Mouse (Mus musculus): ENCODE data around the gene Dhrs11.

Dhrs11 gene

GRCm38 (mm10) chr11:84822487-84822886 lies 6.3 kb downstream of the Dhrs11 start:
- no peak for DNase-seq

- no peak for DNase-seq
Observed at GRCm38 (mm10) chr11:84821131-84821770, 7.5 kb downstream of the Dhrs11 start.

GRCm38 (mm10) chr11:84818961-84819692 lies 9.7 kb downstream of the Dhrs11 start, which contains the start of gene Mrm1:
Gene Mrm1 (minus strand): TSS chr11:84819515.
- DNase-seq: peak; percentile 94

- DNase-seq: peak; percentile 81
Observed at GRCm38 (mm10) chr11:84818085-84818960, 10.5 kb downstream of the Dhrs11 start.

- no peak for DNase-seq
Observed at GRCm38 (mm10) chr11:84817362-84817761, 11.4 kb downstream of the Dhrs11 start.

- DNase-seq: peak; percentile 75
Observed at GRCm38 (mm10) chr11:84813724-84814510, 14.9 kb downstream of the Dhrs11 start.

GRCm38 (mm10) chr11:84804373-84804772 lies 24.4 kb downstream of the Dhrs11 start:
- DNase-seq: no peak

GRCm38 (mm10) chr11:84797627-84798353 lies 31.0 kb downstream of the Dhrs11 start:
- peak; percentile 66 for DNase-seq

GRCm38 (mm10) chr11:84797026-84797425 lies 31.8 kb downstream of the Dhrs11 start:
- no peak for DNase-seq

GRCm38 (mm10) chr11:84794496-84795113 lies 34.2 kb downstream of the Dhrs11 start:
- DNase-seq: peak; percentile 33

GRCm38 (mm10) chr11:84793545-84793944 lies 35.2 kb downstream of the Dhrs11 start:
- no peak for DNase-seq

- no peak for DNase-seq
Observed at GRCm38 (mm10) chr11:84790383-84790782, 38.4 kb downstream of the Dhrs11 start.

- DNase-seq: no peak
Observed at GRCm38 (mm10) chr11:84780143-84780870, 48.5 kb downstream of the Dhrs11 start.

GRCm38 (mm10) chr11:84775560-84775959 lies 53.2 kb downstream of the Dhrs11 start:
- DNase-seq: no peak

GRCm38 (mm10) chr11:84774870-84775514 lies 53.8 kb downstream of the Dhrs11 start:
- DNase-seq: no peak
